Mouse (Mus musculus) liver, embryonic 14.5 days (tissue): ENCODE results near the gene Cyp4a32.

Source experiments
- CTCF ChIP-seq: IDR thresholded peaks from 2 replicates; pipeline ENCODE4 v1.5.1; 2016; ENCODE audit warnings: antibody characterized with exemption, low read depth, control low read depth
- EP300 ChIP-seq: IDR thresholded peaks from 2 replicates; pipeline ENCODE4 v1.6.1; 2016; ENCODE audit warnings: antibody characterized with exemption, low read depth

- no peak for TF ChIP-seq CTCF
- TF ChIP-seq EP300, result no peak
These were observed 57.1 kb downstream of the Cyp4a32 start for GRCm38 (mm10) chr4:115657867-115658249.
